Mouse (Mus musculus) mouse embryonic stem cell (cell line): Measurements from ENCODE around the gene Ppme1.

Experiments
- in situ Hi-C, 2 experiments: fragments of 300-500 bp; cut with MboI; formaldehyde crosslinking; loops; 1 replicate in 1 of 2; 3 replicates in 1 of 2; pipeline ENCODE4 v1.14.3; 2019 to 2020; ENCODE audit warnings: low sequenced_read_pairs in 2 of 2, low pct_unique_long_range_greater_than_20kb in 1 of 2, mixed read lengths in 1 of 2; ENCODE audit not compliant: unreplicated experiment in 1 of 2

Ppme1 gene

DNA sequence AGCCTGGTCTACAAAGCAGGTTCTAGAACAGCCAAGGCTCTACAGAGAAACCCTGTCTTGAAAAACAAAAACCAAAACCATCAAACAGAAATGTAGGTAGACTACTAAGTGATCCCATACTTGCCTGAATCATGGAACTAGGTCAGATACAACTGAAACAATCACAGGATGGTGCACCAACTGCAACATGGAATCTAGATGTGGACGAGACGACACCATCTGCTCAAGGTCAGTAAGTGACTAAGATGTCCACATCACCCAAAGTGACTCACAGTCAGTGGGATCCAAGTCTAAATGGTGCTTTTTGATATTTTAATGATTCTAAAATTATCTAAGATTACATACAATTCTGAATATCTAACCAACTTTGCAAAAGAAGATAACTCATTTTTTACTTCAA lies 36.2 kb downstream of the Ppme1 start:
- in situ Hi-C loops: no loop called here

- in situ Hi-C loops: no loop called here
Measured at GRCm38 (mm10) chr7:100331269-100331668, 40.8 kb downstream of the Ppme1 start.

- in situ Hi-C loops: loop anchor here in 1 of 2 experiments (5.0 kb wide), 1 partner anchor 46 kb away; no protein-coding TSS in a partner anchor
Measured at GRCm38 (mm10) chr7:100328636-100329035, 43.5 kb downstream of the Ppme1 start.

- in situ Hi-C loops: loop anchor here in 1 of 2 experiments (5.0 kb wide), 1 partner anchor 45 kb away; no protein-coding TSS in a partner anchor
Measured at GRCm38 (mm10) chr7:100327514-100327913, 44.6 kb downstream of the Ppme1 start.

DNA sequence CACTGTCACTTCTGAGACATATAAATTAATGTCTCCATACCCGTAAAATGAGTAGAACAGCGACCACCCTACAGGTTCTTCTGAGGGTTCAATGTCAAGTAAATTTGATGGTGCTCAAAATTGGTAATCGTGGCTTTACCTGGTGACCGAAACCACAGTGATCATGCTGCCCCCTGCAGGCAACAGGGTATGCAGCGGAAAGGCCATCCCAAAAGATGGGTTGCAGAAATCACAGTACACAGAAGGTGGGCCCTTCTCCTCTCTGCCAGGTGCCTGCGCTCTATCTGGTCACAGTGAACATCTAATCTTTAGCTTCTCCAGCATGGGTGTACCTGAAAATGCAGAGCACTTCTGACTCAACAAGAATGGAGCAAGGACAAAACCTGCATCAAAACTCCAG lies 46.6 kb downstream of the Ppme1 start:
- in situ Hi-C loops: loop anchor here in 1 of 2 experiments (5.0 kb wide), 1 partner anchor 43 kb away; no protein-coding TSS in a partner anchor

DNA sequence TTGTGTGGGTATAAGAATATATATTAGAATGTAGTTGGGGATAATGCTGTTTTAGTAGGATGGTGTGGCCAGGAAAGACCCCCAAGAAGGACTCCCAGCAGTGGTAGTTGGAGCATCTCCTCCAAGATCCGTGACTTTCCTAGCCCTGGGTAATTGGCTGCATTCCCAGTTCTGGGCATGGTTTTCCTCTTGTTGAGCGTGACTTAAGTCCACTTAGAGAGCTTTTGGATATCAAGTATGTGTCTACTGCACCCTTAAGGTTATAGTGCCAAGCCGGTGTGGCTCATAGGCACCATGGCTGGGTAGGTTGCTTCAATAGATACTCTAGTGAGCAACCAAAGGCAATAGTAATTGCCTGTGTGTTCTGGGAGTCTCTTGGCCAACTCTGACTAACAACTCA lies 48.4 kb downstream of the Ppme1 start:
- in situ Hi-C loops: no loop called here

DNA sequence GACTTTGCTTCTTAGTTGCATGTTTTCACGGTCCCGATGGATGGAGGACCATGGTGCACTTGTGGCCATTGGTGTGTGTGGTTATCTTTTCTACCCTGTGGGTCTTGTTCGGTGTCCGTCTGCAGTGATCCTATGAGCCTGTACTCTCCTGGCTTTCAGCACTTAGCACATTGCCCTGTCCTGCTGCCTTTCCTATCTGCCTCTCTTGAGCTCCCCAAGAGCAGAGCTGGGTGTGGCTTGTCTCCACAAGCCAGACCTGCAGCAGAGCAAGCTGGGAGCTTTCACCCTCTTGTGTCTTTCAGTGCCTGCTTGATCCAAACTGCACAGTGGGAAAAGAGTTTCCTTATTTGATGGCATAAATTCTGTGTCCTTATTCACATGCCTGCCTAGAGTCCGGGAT lies 54.6 kb downstream of the Ppme1 start:
- in situ Hi-C loops: no loop called here

- in situ Hi-C loops: no loop called here
Measured at GRCm38 (mm10) chr7:100316924-100317323, 55.2 kb downstream of the Ppme1 start.

DNA sequence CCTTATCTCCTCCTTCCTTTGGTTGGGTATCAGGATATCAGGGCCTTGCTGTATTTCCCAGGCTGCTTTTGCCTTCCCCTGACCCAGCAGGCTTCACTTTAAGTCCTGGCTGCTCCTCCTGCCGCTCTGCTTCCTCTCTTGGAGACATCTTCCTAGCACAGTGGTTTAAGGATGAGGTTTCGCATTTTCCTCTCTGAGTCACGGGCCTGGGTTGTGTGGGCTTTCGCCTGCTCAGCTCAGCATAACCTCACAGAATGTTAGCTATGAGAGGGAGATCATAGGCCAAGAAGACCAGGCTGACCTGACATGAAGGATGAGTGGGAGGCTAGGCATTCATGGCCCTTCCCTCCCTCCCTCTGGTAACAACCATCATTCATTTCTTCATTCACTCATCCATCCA lies 59.4 kb downstream of the Ppme1 start:
- in situ Hi-C loops: no loop called here

GRCm38 (mm10) chr7:100310290-100310689 lies 61.8 kb downstream of the Ppme1 start:
- in situ Hi-C loops: no loop called here

- in situ Hi-C loops: no loop called here
Measured at GRCm38 (mm10) chr7:100309679-100310078, 62.4 kb downstream of the Ppme1 start.

DNA sequence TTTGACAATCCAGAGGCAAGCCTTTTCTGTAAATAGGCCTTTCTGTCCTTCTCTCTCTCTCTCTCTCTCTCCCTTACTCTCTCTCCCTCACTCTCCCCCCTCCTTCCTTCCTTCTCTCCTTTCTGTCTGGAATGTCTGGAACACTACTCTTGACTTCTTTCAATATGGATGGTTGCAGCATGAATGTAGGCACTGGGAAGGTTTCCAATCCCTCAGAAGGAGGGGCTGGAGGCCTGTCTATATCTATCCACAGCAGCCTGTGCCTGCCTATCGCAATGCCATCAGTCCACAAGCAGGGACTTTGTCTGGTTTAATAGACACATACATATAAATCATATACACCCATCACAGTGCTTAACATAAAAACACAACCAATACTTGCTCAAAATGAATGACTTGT lies 62.9 kb downstream of the Ppme1 start:
- in situ Hi-C loops: no loop called here

- in situ Hi-C loops: no loop called here
Measured at GRCm38 (mm10) chr7:100307872-100308653, 64.0 kb downstream of the Ppme1 start.

DNA sequence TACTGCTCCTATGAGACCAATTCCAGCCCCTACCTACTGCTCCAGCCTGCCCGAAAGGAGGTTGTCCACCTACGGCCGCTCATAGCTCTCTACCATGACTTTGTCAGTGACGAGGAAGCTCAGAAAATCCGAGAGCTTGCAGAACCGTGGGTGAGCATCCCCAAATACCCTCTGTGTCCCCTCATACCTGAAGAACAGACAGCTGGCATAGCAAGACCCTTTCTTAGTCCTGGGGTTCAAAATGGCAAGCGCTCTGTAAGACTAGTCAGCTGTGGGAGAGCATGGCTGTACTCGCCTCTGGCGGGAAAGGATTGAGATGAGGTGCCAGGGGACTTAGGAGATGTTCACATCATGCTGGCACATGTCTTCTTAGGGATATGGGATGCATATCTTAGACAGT lies 66.2 kb downstream of the Ppme1 start:
- in situ Hi-C loops: no loop called here

GRCm38 (mm10) chr7:100302316-100302715 lies 69.8 kb downstream of the Ppme1 start:
- in situ Hi-C loops: no loop called here

DNA sequence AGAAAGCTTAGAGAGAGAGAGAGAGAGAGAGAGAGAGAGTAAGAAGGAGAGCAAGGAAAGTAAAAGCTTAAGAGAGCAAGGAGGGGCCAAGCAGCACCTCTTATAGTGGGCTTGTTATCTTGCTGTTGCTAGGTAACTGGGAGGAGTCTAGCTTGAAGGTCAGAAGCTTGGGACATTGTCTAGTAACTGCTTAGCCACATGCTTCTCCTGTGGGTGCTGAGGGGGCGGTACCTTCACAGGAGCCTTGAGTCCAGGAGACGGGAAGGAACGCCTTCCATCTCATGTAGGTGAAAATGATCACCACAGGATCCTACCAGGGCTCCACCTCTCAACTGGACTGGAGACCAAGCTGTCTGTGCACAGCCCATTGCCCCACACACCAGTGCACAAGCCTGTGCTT lies 70.7 kb downstream of the Ppme1 start:
- in situ Hi-C loops: no loop called here

DNA sequence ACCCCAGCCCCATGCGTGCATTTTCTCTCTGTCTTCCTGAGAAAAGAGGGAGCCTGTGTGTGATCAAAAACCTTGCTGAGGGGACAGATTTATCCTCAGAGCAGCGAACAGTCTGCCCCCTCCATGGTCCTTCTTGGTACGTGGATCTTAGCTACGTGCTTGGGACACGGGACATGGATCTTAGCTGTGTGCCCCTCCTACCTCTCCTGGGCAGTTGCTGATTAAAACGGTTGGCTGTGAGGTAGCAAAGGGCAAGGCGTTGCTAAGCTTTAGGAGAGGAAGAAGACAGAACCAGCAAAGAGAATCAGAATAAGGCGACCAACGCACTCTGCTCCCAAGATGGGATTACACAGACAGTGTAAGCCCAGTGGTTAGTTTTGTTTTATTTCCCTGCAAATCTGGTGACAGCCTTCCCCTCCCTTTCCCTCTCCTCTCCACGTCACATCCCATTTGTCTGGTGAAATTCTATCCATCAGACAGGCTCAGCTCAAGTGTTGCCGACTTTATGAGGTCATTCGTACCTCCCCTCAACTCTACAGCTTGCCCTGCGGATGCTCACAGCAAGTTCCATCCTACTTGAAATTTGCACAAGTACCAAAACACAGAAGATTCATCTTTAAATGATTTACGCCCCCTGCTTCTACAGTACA lies 73.1 kb downstream of the Ppme1 start:
- in situ Hi-C loops: no loop called here

GRCm38 (mm10) chr7:100296699-100297098 lies 75.4 kb downstream of the Ppme1 start:
- in situ Hi-C loops: no loop called here

GRCm38 (mm10) chr7:100295745-100296144 lies 76.4 kb downstream of the Ppme1 start:
- in situ Hi-C loops: no loop called here

GRCm38 (mm10) chr7:100293546-100293945 lies 78.6 kb downstream of the Ppme1 start:
- in situ Hi-C loops: no loop called here
